Mouse (Mus musculus) E14TG2a.4 (cell line): Measurements from ENCODE around the gene Meiob.

Experiments used
- CTCF ChIP-seq: conservative IDR thresholded peaks from 2 replicates; pipeline ENCODE4 v1.5.1; 2014; ENCODE audit warnings: low read length
- NANOG ChIP-seq: IDR thresholded peaks from 2 replicates; pipeline ENCODE4 v1.6.1; 2014; ENCODE audit warnings: borderline replicate concordance, low read length, mixed read lengths
- POU5F1 ChIP-seq: IDR thresholded peaks from 2 replicates; pipeline ENCODE4 v1.6.1; 2014; ENCODE audit warnings: low read length, borderline replicate concordance

- TF ChIP-seq CTCF (no peak), POU5F1 (no peak), NANOG (no peak)
Observed at GRCm38 (mm10) chr17:24769146-24769545, 34.9 kb upstream of the Meiob start.
